Mouse (Mus musculus): Measurements from ENCODE around the gene Cd200r4. TPM values are rescaled to one million over a fixed set of nuclear protein-coding genes. Genes with fewer than 3 reads are reported as not detected.

Gene Cd200r4
- total RNA-seq, 2 experiments from 2014 or later, result 0.29 TPM; not detected in 1

GRCm38 (mm10) chr16:44875178-44875577 is 63.6 kb downstream of the Cd200r4 start:
- DNase-seq (ENCODE audit: low spot score in 2 of 2), result no peak

- DNase-seq (ENCODE audit: low spot score in 2 of 2), result no peak
Measured at GRCm38 (mm10) chr16:44876625-44877024, 65.1 kb downstream of the Cd200r4 start.

GRCm38 (mm10) chr16:44877595-44877994 is 66.1 kb downstream of the Cd200r4 start:
- DNase-seq (ENCODE audit: low spot score in 2 of 2), result no peak

Other genes starting within 250 kb of the Cd200r4 start
- 10 to 100 TPM; 12.6 to 14.8 TPM for gene Nepro, start 87.4 kb upstream of the Cd200r4 start, total RNA-seq (2021)
- 10 to 100 TPM; 12.1 to 16.1 TPM for gene Gtpbp8, start 65.4 kb upstream of the Cd200r4 start, total RNA-seq (2021)
- gene Cd200r1, start 46.0 kb upstream of the Cd200r4 start, total RNA-seq (2021), result under 1 TPM; 0.46 to 0.51 TPM
- gene Cd200r2, start 55.4 kb downstream of the Cd200r4 start, total RNA-seq (2021), result not detected
- not detected for gene Cd200r3, start 131.9 kb downstream of the Cd200r4 start, total RNA-seq (2021)

All from adrenal gland, adult 18-20 months (tissue).